Mouse (Mus musculus): ENCODE measurements around the gene Gm10037.
"Not testable (repeated sequence)": the region's sequence is repeated elsewhere in the genome, so short reads cannot be mapped to it uniquely, and the experiment has no call there.

Gm10037 gene

DNA sequence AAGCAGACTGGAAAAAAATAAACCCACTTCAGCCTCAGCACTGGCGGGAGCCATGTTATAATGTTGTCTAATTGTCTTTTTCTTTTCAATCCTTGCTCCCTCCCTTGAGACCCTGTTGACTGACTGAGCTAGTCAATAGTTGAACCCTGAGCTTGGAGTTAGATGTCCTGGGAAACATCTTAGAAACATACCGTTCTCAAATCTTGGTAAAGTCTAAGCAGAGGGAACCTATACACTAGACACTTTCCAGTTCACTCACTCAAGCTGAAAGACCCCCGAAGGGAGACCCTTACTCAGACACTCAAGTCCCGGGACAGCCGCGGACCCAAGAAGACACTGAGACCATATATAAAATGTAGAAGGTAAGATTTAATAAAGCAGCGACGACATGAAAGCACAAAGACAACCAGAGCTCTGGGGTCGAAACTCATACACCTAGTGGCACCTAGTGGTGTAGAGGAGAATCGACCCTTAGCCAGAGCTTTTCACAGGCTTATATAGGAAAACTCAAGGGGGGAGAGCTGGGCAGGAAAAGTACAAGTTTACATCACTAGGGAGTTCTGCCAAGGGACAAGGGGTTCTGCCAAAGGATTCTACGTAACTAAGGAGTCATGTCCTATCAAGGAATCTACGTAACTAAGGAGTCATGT is 45.3 kb downstream of the Gm10037 start:
- not testable (repeated sequence) for ATAC-seq (ENCODE audit: insufficient number of reproducible peaks, low FRiP score, low TSS enrichment)

DNA sequence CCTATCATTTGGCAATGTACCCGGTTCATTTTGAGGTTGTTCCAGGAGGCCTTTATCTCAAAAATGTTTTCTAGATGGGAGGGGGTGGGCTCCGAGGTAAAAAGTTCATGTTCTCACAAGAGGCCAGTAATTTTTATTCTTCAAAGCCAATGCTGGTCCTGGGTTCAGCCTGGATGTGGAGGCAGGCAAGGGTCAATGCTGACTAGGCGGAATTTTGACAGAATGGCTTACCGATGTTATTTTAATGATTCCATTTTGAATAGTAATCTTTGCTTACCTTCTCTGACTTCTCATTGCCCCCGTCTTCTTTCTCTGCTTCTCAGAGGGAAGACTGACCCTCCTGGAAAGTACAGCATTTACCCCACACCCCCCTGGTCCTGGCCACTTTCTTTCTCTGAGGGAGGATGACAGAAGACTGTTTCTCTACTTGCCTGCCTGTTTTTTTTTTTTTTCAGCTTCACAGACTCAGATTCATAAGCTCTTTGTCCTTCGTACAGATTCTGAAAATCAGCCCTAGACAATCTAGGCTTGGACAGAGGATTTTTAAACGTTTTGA is 45.9 kb downstream of the Gm10037 start:
- ATAC-seq (ENCODE audit: insufficient number of reproducible peaks, low FRiP score, low TSS enrichment) = no peak

- ATAC-seq (ENCODE audit: insufficient number of reproducible peaks, low FRiP score, low TSS enrichment) = no peak
Measured at GRCm38 (mm10) chr13:67883966-67884365, 53.1 kb downstream of the Gm10037 start.
